Mouse (Mus musculus): ENCODE data around the gene Cd300ld. TPM values are rescaled to one million over a fixed set of nuclear protein-coding genes. Genes with fewer than 3 reads are reported as not detected.
"Not testable (repeated sequence)": the region's sequence is repeated elsewhere in the genome, so short reads cannot be mapped to it uniquely, and the experiment has no call there.

Cd300ld gene
- total RNA-seq (2022) = under 1 TPM in 2 of 4 experiments, not detected in 2; 0.20 to 0.45 TPM

DNA sequence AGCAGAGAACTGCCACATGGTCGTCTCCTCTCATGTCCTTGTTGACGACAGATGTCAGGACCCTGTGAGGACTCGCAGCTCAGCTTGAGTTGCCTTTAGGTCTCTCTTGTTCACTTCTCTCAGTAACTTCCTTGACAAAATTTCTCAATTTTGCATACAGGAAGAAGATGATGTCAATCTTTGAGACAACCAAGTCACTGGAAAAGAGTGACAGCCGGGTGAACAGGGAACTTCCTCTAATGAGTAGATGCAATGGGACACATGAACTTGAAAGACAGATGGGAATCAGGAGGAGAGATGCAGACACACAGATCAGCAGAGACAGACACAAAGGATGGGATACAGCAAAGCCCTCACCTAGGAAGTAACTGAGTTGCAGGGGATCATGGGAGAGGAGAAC is at the start of gene Cd300ld:
Cd300ld (minus strand) TSS at position 130 of the 400 bp plus-strand sequence.
- no peak for DNase-seq (ENCODE audit: low spot score in 2 of 2)

GRCm38 (mm10) chr11:115037669-115038068 is 47.9 kb upstream of the Cd300ld start, which contains the start of gene Cd300ld5:
Gene Cd300ld5 (minus strand): TSS chr11:115037769.
- DNase-seq (ENCODE audit: low spot score in 2 of 2) = not testable (repeated sequence)

- DNase-seq (ENCODE audit: low spot score in 2 of 2) = not testable (repeated sequence)
Observed at GRCm38 (mm10) chr11:115026912-115027311, 37.2 kb upstream of the Cd300ld start, which contains the start of gene Cd300ld4. Gene Cd300ld4 (minus strand): TSS chr11:115027012.

GRCm38 (mm10) chr11:115016093-115016492 is 26.4 kb upstream of the Cd300ld start, which contains the start of gene Cd300ld2:
Gene Cd300ld2 (minus strand): TSS chr11:115016193.
- not testable (repeated sequence) for DNase-seq (ENCODE audit: low spot score in 2 of 2)

- no peak for DNase-seq (ENCODE audit: low spot score in 2 of 2)
Observed at GRCm38 (mm10) chr11:115004070-115004469, 14.3 kb upstream of the Cd300ld start.

GRCm38 (mm10) chr11:115001474-115002040 is 11.8 kb upstream of the Cd300ld start, which contains the start of gene Cd300c2:
Gene Cd300c2 (minus strand): TSS chr11:115001880.
- no peak for DNase-seq (ENCODE audit: low spot score in 2 of 2)

DNA sequence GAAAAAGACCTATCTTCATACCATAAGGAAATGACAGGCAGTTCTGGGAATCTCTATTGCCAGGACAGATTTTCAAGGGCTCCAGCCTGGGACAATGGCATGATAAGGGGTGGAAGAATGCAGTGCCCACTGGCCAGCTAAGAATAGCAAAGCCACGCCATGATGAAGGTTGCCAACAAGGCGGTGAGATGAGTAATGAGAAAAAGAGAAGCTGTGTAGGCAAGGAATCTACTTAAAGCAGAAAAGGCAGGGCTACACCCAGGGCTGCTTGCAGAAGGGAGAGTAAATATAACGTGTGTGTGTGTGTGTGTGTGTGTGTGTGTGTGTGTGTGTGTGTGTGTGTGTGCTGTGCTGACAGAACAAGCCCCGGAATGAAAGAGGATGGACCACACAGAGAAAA is 7.9 kb downstream of the Cd300ld start:
- no peak for DNase-seq (ENCODE audit: low spot score in 2 of 2)

GRCm38 (mm10) chr11:114972726-114973125 is 17.0 kb downstream of the Cd300ld start:
- no peak for DNase-seq (ENCODE audit: low spot score in 2 of 2)

DNA sequence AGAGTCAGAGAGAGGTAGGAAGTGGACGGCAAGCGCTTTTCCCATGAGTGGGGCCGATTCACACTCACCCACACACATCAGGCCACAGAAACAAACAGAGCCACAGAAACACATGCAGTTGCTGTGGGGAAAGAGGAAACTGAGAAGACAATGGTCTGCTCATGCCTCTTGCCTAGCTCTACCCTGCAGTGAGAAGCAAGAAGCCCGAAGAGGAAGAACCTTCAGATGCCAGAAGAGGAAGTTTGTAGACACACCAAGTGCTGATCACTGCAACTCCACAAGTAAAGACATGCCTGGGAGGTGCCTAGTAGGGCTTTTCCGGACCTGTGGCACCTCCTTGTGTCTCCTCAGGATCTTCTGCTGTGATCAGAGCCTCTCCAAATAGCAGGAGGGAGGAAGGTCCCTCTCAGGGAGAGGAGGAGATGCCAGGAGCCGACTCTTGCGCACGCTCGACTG is 20.9 kb downstream of the Cd300ld start, which contains the start of gene Cd300c:
Cd300c (minus strand) TSS at position 406 of the 456 bp plus-strand sequence.
- no peak for DNase-seq (ENCODE audit: low spot score in 2 of 2)

GRCm38 (mm10) chr11:114965182-114965828 is 24.4 kb downstream of the Cd300ld start:
- DNase-seq (ENCODE audit: low spot score in 2 of 2) = no peak

- DNase-seq (ENCODE audit: low spot score in 2 of 2) = no peak
Observed at GRCm38 (mm10) chr11:114960369-114960768, 29.4 kb downstream of the Cd300ld start.

GRCm38 (mm10) chr11:114934144-114934543 is 55.6 kb downstream of the Cd300ld start, which contains the start of gene Cd300lb:
Gene Cd300lb (minus strand): TSS chr11:114934386.
- no peak for DNase-seq (ENCODE audit: low spot score in 2 of 2)

GRCm38 (mm10) chr11:114933591-114933990 is 56.1 kb downstream of the Cd300ld start:
- DNase-seq (ENCODE audit: low spot score in 2 of 2) = no peak

Other genes with a start within 250 kb of the Cd300ld start
- 1 to 10 TPM; 2.7 to 4.5 (median 3.8) TPM for gene Kif19a, start 224.5 kb downstream of the Cd300ld start, total RNA-seq (2022)
- gene Btbd17, start 194.0 kb downstream of the Cd300ld start, total RNA-seq (2022) = 10 to 100 TPM; 15.3 to 19.6 (median 17.4) TPM
- not detected for gene Gpr142, start 191.0 kb downstream of the Cd300ld start, total RNA-seq (2022)
- 1 to 10 TPM; 4.3 to 7.2 (median 4.8) TPM for gene Gprc5c, start 138.8 kb downstream of the Cd300ld start, total RNA-seq (2022)
- 1 to 10 TPM in 2 of 4 experiments, under 1 TPM in 2; 0.39 to 1.3 (median 0.80) TPM for gene Cd300a, start 99.9 kb downstream of the Cd300ld start, total RNA-seq (2022)
- under 1 TPM in 2 of 4 experiments, not detected in 2; 0.25 to 0.48 TPM for gene Cd300lb, start 55.5 kb downstream of the Cd300ld start, total RNA-seq (2022)
- gene Cd300c, start 20.8 kb downstream of the Cd300ld start, total RNA-seq (2022) = not detected
- gene Cd300c2, start 12.0 kb upstream of the Cd300ld start, total RNA-seq (2022) = 10 to 100 TPM in 2 of 4 experiments, 1 to 10 TPM in 2; 3.8 to 26.2 (median 12.4) TPM
- gene Cd300ld2, start 26.3 kb upstream of the Cd300ld start, total RNA-seq (2022) = not detected
- gene Cd300ld4, start 37.1 kb upstream of the Cd300ld start, total RNA-seq (2022) = 1 to 10 TPM in 3 of 4 experiments, under 1 TPM in 1; 0.69 to 3.5 (median 1.8) TPM
- gene Cd300ld5, start 47.8 kb upstream of the Cd300ld start, total RNA-seq (2022) = 1 to 10 TPM in 1 of 4 experiments, under 1 TPM in 1, not detected in 2; 0.45 to 4.0 TPM
- gene Cd300ld3, start 58.5 kb upstream of the Cd300ld start, total RNA-seq (2022) = 1 to 10 TPM in 2 of 4 experiments, under 1 TPM in 1, not detected in 1; 0.45 to 3.7 (median 3.6) TPM
- gene Cd300e, start 72.3 kb upstream of the Cd300ld start, total RNA-seq (2022) = under 1 TPM in 3 of 4 experiments, not detected in 1; 0.14 to 0.20 (median 0.18) TPM
- 1 to 10 TPM; 2.8 to 4.0 (median 3.9) TPM for gene Rab37, start 101.5 kb upstream of the Cd300ld start, total RNA-seq (2022)
- gene Cd300lf, start 144.1 kb upstream of the Cd300ld start, total RNA-seq (2022) = 1 to 10 TPM in 3 of 4 experiments, under 1 TPM in 1; 0.62 to 4.3 (median 1.7) TPM
- 10 to 100 TPM; 68.3 to 84.2 (median 77.1) TPM for gene Slc9a3r1, start 173.4 kb upstream of the Cd300ld start, total RNA-seq (2022)
- gene Tmem104, start 197.6 kb upstream of the Cd300ld start, total RNA-seq (2022) = 10 to 100 TPM; 12.5 to 19.8 (median 16.1) TPM
- gene Nat9, start 197.9 kb upstream of the Cd300ld start, total RNA-seq (2022) = 10 to 100 TPM; 20.4 to 25.2 (median 22.5) TPM

Data from layer of hippocampus, adult 8-10 months (tissue).